Mouse (Mus musculus): ENCODE data around the gene Peli1.

GRCm38 (mm10) chr11:21079851-21080362 is 11.2 kb upstream of the Peli1 start:
- TF ChIP-seq CTCF (IDR thresholded peaks at IDR 0.05; ENCODE audit: low read depth) = no peak
- no peak for TF ChIP-seq EP300 (optimal IDR thresholded peaks at IDR 0.05)

Measured in stomach, postnatal 0 days (tissue).